Mouse (Mus musculus) C2C12 (cell line): ENCODE data around the gene Mfsd6l. TPM values are rescaled to one million over a fixed set of nuclear protein-coding genes. Genes with fewer than 3 reads are reported as not detected.

ENCODE experiments used
- H3K27me3 ChIP-seq: one replicate; pipeline ENCODE4 v1.6.1; 2011; ENCODE audit not compliant: control insufficient read depth, insufficient read depth, insufficient read length
- H3K36me3 ChIP-seq: one replicate; pipeline ENCODE4 v1.6.1; 2011; ENCODE audit not compliant: control insufficient read depth, insufficient read depth
- H3K4me3 ChIP-seq: one replicate; pipeline ENCODE4 v1.5.1; 2011; ENCODE audit warnings: mild to moderate bottlenecking, control low read depth; ENCODE audit not compliant: poor library complexity, insufficient read depth, severe bottlenecking
- H3K79me2 ChIP-seq: one replicate; pipeline ENCODE4 v1.6.1; 2011; ENCODE audit not compliant: control insufficient read depth, insufficient read depth
- H3K79me3 ChIP-seq: one replicate; pipeline ENCODE4 v1.6.1; 2011; ENCODE audit warnings: low read depth, control low read depth
- H3ac ChIP-seq: one replicate; pipeline ENCODE3; 2011; ENCODE audit warnings: low read depth; ENCODE audit not compliant: control insufficient read depth, insufficient read length
- CEBPB ChIP-seq: IDR thresholded peaks from one replicate; pipeline ENCODE4 v1.6.1; 2011; ENCODE audit warnings: low read depth, mild to moderate bottlenecking, control low read depth, moderate library complexity
- CTCF ChIP-seq: IDR thresholded peaks from one replicate; pipeline ENCODE4 v1.5.1; 2011; ENCODE audit not compliant: control insufficient read depth, insufficient read depth, insufficient read length
- FOSL1 ChIP-seq: IDR thresholded peaks from one replicate; pipeline ENCODE4 v1.8.0; 2011; ENCODE audit warnings: mild to moderate bottlenecking, low read length; ENCODE audit not compliant: poor library complexity, insufficient read depth, severe bottlenecking
- MAX ChIP-seq: IDR thresholded peaks from one replicate; pipeline ENCODE4 v1.6.1; 2011; ENCODE audit warnings: mild to moderate bottlenecking, control low read depth
- MYOD1 ChIP-seq: IDR thresholded peaks from one replicate; pipeline ENCODE4 v1.6.1; 2011; ENCODE audit warnings: low read depth; ENCODE audit not compliant: control insufficient read depth, insufficient read length
- MYOG ChIP-seq: IDR thresholded peaks from one replicate; pipeline ENCODE4 v1.6.1; 2011; ENCODE audit not compliant: control insufficient read depth, insufficient read length; ENCODE audit errors: extremely low read depth
- USF1 ChIP-seq: IDR thresholded peaks from one replicate; pipeline ENCODE4 v1.6.1; 2011; ENCODE audit warnings: low read depth, mild to moderate bottlenecking, control low read depth, moderate library complexity
- polyA plus RNA-seq: library from polyadenylated mRNA; unstranded; fragments of >200 nt; fragmentation: generic; extraction: Trizol; gene quantifications from one replicate; pipeline ENCODE4 v1.2.1, GENCODE M21; 2012; ENCODE audit warnings: missing spikeins

The Mfsd6l gene
- polyA plus RNA-seq, 1 experiment = not detected

GRCm38 (mm10) chr11:68586721-68587120, 30.7 kb downstream of the Mfsd6l start, which contains the start of gene Ccdc42:
Gene Ccdc42, plus strand, starts transcription at chr11:68587021.
- no peaks in the 10 kb centered on the region for H3K36me3 ChIP-seq
- TF ChIP-seq CEBPB (no peak), USF1 (no peak), CTCF (no peak), MAX (no peak), MYOG (no peak), FOSL1 (no peak), MYOD1 (no peak)
- H3K79me3 ChIP-seq = no peaks in the 10 kb centered on the region
- H3K27me3 ChIP-seq = peaks cover 8% of the 10 kb centered on the region
- H3ac ChIP-seq = no peak within 1 kb of the TSS
- H3K79me2 ChIP-seq = no peaks in the 10 kb centered on the region
- H3K4me3 ChIP-seq = no peak within 1 kb of the TSS

DNA sequence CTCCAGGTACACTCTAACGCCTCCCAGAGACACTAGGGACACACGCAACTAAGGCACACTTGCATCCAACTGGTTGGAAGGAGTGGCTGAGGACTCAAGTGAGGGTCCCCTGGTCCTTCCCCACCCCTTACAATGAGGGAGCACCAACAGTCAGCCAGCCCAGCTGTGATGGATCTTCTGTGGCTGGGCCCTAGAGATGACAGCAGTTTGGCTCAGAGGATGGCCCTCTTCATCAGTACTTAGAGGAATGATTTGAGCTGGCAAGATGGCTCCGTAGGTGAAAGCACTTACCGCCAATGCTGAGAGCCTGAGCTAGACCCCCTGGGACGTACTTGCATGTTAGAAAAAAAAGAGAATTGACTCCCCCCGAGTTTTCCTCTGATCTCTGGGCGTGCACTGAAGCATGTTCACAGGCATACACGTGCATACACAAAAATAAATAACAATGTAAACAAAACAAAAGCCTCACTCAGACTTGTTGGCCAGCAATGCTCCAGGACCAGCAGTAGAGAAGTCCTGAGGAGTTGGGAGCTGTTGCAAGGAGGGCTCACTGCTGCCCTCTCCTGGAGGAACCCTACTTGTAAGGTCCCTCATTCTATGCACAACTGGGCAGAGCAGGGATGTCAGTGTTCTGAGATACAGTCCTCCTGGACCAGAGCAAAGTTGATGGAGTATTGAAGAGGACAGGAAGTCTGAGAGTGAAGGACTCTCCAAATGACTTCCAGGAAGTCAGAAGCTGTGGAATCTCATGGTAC, 33.2 kb downstream of the Mfsd6l start:
- H3ac ChIP-seq = no peak overlapping the region
- peaks cover 8% of the 10 kb centered on the region for H3K27me3 ChIP-seq
- no peak overlapping the region for H3K4me3 ChIP-seq
- no peaks in the 10 kb centered on the region for H3K36me3 ChIP-seq
- TF ChIP-seq CTCF = peak; percentile 77
- no peak for TF ChIP-seq USF1
- no peak for TF ChIP-seq FOSL1
- no peaks in the 10 kb centered on the region for H3K79me3 ChIP-seq
- no peaks in the 10 kb centered on the region for H3K79me2 ChIP-seq

DNA sequence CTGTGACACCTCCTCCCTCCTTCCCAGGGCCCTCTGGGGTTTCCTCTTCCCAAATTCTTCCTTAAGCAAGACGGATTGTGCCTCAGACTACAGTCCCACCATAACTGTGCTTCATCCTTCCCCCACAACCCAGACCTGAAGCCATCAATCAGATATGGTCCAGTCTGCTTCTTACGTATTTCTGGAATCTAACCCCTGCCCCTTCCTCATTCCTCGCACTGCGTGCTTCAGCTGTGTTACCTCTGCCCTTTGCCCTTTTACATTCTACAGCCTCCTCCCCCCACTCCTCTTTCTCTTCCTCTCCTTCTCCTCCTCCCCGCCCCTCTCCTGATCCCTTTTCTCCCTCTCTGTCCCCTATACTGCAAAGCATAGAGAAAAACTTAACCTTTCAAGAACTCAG, 35.7 kb downstream of the Mfsd6l start:
- Histone ChIP-seq H3K79me3 (no peaks in the 10 kb centered on the region), H3ac (no peak overlapping the region), H3K36me3 (no peaks in the 10 kb centered on the region), H3K4me3 (no peak overlapping the region), H3K79me2 (no peaks in the 10 kb centered on the region), H3K27me3 (peaks cover 8% of the 10 kb centered on the region)
- TF ChIP-seq CTCF = no peak
- no peak for TF ChIP-seq CEBPB
- no peak for TF ChIP-seq MYOG
- no peak for TF ChIP-seq FOSL1
- no peak for TF ChIP-seq MAX
- TF ChIP-seq MYOD1 = no peak
- no peak for TF ChIP-seq USF1

- Histone ChIP-seq H3ac (no peak overlapping the region), H3K79me2 (no peaks in the 10 kb centered on the region), H3K36me3 (no peaks in the 10 kb centered on the region), H3K4me3 (no peak overlapping the region), H3K27me3 (no peaks in the 10 kb centered on the region), H3K79me3 (no peaks in the 10 kb centered on the region)
- no peak for TF ChIP-seq USF1
Observed at GRCm38 (mm10) chr11:68593247-68593646, 37.3 kb downstream of the Mfsd6l start.

- no peak overlapping the region for H3ac ChIP-seq
Observed at GRCm38 (mm10) chr11:68597912-68598311, 41.9 kb downstream of the Mfsd6l start.

GRCm38 (mm10) chr11:68600551-68601021, 44.6 kb downstream of the Mfsd6l start:
- Histone ChIP-seq H3K79me2 (no peaks in the 10 kb centered on the region), H3K27me3 (no peaks in the 10 kb centered on the region), H3K36me3 (no peaks in the 10 kb centered on the region), H3ac (no peak overlapping the region), H3K4me3 (no peak overlapping the region), H3K79me3 (no peaks in the 10 kb centered on the region)
- no peak for TF ChIP-seq USF1
- TF ChIP-seq CTCF = no peak
- no peak for TF ChIP-seq MYOG
- no peak for TF ChIP-seq CEBPB
- TF ChIP-seq FOSL1 = no peak
- TF ChIP-seq MAX = no peak
- no peak for TF ChIP-seq MYOD1

More at GRCm38 (mm10) chr11:68597912-68598311, 41.9 kb downstream of the Mfsd6l start:
- H3K79me3 ChIP-seq = no peaks in the 10 kb centered on the region
- no peaks in the 10 kb centered on the region for H3K79me2 ChIP-seq
- no peaks in the 10 kb centered on the region for H3K36me3 ChIP-seq
- H3K4me3 ChIP-seq = no peak overlapping the region
- no peak for TF ChIP-seq CEBPB
- TF ChIP-seq MYOD1 = no peak
- TF ChIP-seq FOSL1 = no peak
- no peak for TF ChIP-seq USF1
- no peak for TF ChIP-seq MAX
- TF ChIP-seq MYOG = no peak
- no peak for TF ChIP-seq CTCF
- H3K27me3 ChIP-seq = no peaks in the 10 kb centered on the region
